Mouse (Mus musculus): ENCODE measurements around the gene Pgm2. TPM values are rescaled to one million over a fixed set of nuclear protein-coding genes. Genes with fewer than 3 reads are reported as not detected.

Pgm2 gene
- polyA plus RNA-seq, 1 experiment from 2014 or later, result 30.8 TPM

DNA sequence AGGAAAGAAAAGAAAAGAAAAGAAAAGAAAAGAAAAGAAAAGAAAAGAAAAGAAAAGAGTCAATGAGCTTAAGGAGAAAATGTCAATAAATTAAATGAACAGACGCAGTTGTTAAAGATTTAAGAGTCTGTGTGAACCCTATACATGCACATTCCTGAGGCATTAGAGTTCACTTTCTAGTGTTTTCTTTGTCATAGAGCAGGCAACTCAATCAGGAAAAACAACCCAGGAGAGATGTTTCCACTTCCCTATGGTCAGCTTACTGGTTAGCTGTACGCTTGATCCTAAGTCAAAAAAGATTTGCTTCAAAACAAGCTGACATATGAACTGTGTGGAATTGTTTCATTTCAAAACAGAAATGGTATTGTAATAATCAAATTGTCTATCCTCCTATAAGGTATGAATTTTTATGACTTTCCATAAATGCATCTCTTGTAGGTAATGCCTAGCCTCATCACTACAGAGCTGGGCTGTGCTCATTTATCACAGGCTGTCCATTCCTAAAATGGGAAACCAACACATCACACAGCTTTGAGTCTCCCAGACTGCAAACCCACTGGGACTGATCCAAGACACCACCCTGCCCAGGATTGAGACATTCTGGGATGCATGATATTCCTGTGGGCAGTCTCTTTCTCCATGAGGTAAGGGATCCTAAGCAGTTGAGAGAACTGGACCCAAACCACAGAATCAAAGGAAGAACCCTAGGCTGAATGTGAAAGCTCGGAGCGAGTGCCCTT, 29.7 kb upstream of the Pgm2 start:
- Histone ChIP-seq H3K27ac (no peak overlapping the region), H3K4me1 (no peaks in the 10 kb centered on the region), H3K9me3 (replicated peaks) (no peaks in the 10 kb centered on the region), H3K9ac (no peak overlapping the region), H3K27me3 (no peaks in the 10 kb centered on the region), H3K36me3 (ENCODE audit: poor library complexity, severe bottlenecking) (no peaks in the 10 kb centered on the region), H3K4me3 (no peak overlapping the region), H3K4me2 (no peak overlapping the region)
- no peak for ATAC-seq
- WGBS, result 86% methylated on average over 4 of the region's 4 CpGs

DNA sequence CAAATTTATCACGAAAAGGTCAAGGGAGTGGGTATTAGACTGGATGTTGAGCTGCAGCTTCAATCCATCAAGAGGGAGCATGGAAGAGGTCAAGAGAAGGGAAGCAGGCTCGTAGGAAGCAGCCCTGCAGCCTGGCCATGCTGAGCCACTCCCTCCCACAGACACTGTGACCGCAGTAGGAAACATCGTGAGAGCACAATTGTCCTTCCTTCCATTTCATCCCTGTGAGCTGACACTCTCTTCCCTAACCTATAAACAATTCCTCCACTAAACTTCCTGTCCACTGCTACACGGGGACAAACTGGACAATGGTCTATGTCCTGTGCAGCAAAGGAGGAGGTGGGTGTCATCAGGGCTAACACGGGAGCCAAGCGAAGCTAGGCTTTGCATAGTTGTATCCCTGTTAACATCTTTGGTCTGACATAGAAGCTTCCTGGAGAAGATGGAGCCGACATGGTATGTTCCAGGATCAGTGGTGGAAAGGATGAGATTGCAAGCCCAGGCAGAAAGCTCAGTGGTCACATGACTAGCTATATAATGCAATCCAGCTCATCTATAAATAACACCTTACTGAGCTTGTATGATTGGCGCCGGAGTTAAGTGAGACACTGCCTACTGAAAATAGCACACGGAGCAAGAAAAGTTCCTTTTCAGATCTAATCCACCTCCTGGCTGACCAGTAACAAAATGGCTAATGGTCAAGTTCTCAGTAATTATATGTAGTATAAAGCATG, 29.0 kb upstream of the Pgm2 start:
- no peak overlapping the region for H3K4me3 ChIP-seq
- no peaks in the 10 kb centered on the region for H3K4me1 ChIP-seq
- no peak for ATAC-seq
- no peak overlapping the region for H3K27ac ChIP-seq
- H3K9me3 ChIP-seq (replicated peaks), result no peaks in the 10 kb centered on the region
- 89% methylated on average over 11 of the region's 11 CpGs for WGBS
- H3K9ac ChIP-seq, result no peak overlapping the region
- no peak overlapping the region for H3K4me2 ChIP-seq
- H3K27me3 ChIP-seq, result no peaks in the 10 kb centered on the region
- no peaks in the 10 kb centered on the region for H3K36me3 ChIP-seq (ENCODE audit: poor library complexity, severe bottlenecking)

DNA sequence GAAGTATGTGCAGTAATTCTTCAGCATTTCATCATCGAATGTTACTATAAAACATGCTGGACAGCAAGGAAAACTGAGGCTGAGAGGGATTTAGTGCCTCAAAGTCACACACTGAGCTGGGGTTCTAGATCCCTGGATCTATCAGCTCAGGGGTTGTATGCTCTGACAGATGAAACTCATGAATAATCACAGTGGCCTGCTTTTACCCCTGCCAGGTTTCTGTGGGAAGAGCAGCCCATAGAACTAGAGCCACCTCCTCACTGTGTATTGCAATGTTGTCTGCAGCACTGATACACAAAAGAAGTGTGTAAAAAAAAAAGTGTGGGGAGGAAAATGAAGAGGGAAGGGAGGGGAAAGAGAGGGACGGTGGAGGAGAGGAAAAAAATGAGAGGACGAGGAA, 28.3 kb upstream of the Pgm2 start:
- Histone ChIP-seq H3K4me3 (no peak overlapping the region), H3K9me3 (replicated peaks) (no peaks in the 10 kb centered on the region), H3K9ac (no peak overlapping the region), H3K36me3 (ENCODE audit: poor library complexity, severe bottlenecking) (no peaks in the 10 kb centered on the region), H3K27me3 (no peaks in the 10 kb centered on the region), H3K27ac (no peak overlapping the region), H3K4me1 (no peaks in the 10 kb centered on the region), H3K4me2 (no peak overlapping the region)
- WGBS, result 82% methylated on average over 3 of the region's 3 CpGs
- ATAC-seq, result no peak

GRCm38 (mm10) chr5:64065497-64066046, 27.2 kb upstream of the Pgm2 start:
- 83% methylated on average over 6 of the region's 6 CpGs for WGBS
- Histone ChIP-seq H3K27ac (no peak overlapping the region), H3K4me2 (no peak overlapping the region), H3K4me1 (no peaks in the 10 kb centered on the region), H3K27me3 (no peaks in the 10 kb centered on the region), H3K4me3 (no peak overlapping the region), H3K9me3 (replicated peaks) (no peaks in the 10 kb centered on the region), H3K36me3 (ENCODE audit: poor library complexity, severe bottlenecking) (no peaks in the 10 kb centered on the region), H3K9ac (no peak overlapping the region)
- no peak for ATAC-seq

DNA sequence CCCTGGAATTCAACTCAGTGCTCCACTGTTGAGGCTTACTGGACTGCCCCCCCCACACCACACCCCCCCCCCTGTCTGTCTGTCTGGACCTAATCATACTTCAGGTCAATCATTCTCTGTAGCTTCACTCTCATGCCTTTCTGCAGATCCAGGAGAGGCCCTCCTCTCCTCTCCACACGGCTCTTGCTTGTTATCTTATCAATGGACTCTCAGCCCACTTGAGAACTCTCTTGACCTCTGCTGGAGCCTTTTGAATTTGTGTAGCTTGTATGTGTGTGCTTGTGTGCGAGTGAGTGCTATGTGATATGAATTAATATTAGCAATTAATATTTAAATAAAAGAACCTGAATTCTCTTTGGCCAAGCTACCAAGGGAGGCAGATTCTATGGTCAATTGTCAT, 26.6 kb upstream of the Pgm2 start:
- no peak overlapping the region for H3K4me2 ChIP-seq
- no peaks in the 10 kb centered on the region for H3K9me3 ChIP-seq (replicated peaks)
- no peak overlapping the region for H3K9ac ChIP-seq
- H3K4me3 ChIP-seq, result no peak overlapping the region
- ATAC-seq, result no peak
- H3K27ac ChIP-seq, result no peak overlapping the region
- H3K27me3 ChIP-seq, result no peaks in the 10 kb centered on the region
- no peaks in the 10 kb centered on the region for H3K4me1 ChIP-seq
- WGBS, result 63% methylated on average over 2 of the region's 2 CpGs
- H3K36me3 ChIP-seq (ENCODE audit: poor library complexity, severe bottlenecking), result no peaks in the 10 kb centered on the region

DNA sequence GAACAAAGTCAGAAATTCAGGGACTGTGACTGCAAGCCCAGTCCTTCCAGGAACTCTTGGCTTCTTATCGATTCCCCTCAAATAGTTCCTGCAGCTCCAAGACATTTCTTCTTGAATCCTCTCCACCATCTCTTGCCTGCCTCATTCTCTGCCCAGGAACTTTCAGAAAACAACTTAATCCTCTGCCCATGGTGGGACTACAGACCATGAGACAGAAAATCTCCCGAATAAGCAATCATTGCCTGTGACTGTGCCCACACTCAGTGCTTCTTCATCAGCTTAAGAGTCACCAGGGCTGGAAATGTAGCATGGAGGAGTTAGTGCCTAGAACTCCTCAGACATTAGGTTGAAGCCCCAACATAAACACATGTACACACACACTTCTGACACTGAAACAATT, 25.2 kb upstream of the Pgm2 start:
- 90% methylated on average over 2 of the region's 2 CpGs for WGBS
- Histone ChIP-seq H3K27ac (no peak overlapping the region), H3K4me3 (no peak overlapping the region), H3K27me3 (no peaks in the 10 kb centered on the region), H3K36me3 (ENCODE audit: poor library complexity, severe bottlenecking) (no peaks in the 10 kb centered on the region), H3K9me3 (replicated peaks) (no peaks in the 10 kb centered on the region), H3K4me1 (no peaks in the 10 kb centered on the region), H3K9ac (no peak overlapping the region), H3K4me2 (no peak overlapping the region)
- ATAC-seq, result no peak

DNA sequence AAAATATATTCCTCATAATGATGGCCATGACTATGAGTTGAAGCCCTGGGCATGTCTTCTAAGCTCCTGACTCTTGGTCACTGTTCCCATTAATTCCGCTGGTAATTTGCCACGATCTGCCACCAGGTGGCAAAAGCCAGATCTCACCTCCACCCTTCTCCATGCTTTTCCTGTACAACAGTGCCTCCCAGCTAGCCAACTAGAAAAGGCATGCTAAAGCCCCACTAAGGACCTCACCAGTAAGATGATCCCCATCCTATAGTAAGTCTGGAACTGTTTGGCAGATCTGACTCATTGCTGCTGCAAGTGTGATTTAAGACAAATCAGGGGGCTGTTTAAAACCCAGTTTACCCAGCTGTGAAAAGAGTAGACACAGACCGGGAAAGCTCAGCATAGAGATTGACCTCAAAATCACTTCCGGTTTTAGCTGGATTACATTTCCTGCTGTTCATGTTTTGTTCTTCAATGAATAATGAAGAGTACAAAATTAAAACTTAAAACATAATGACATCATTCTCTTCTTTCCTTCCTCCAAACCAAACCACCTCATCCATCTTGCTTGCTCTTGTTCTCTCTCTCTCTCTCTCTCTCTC, 22.6 kb upstream of the Pgm2 start:
- Histone ChIP-seq H3K36me3 (ENCODE audit: poor library complexity, severe bottlenecking) (no peaks in the 10 kb centered on the region), H3K9ac (no peak overlapping the region), H3K27ac (no peak overlapping the region), H3K4me1 (no peaks in the 10 kb centered on the region), H3K4me3 (no peak overlapping the region), H3K27me3 (no peaks in the 10 kb centered on the region), H3K9me3 (replicated peaks) (no peaks in the 10 kb centered on the region), H3K4me2 (no peak overlapping the region)
- WGBS, result 29% methylated on average over 4 of the region's 4 CpGs
- ATAC-seq, result peak; percentile 63; the same call in 1 of the 2 replicates

- Histone ChIP-seq H3K36me3 (ENCODE audit: poor library complexity, severe bottlenecking) (no peaks in the 10 kb centered on the region), H3K27ac (no peak overlapping the region), H3K27me3 (no peaks in the 10 kb centered on the region), H3K4me1 (no peaks in the 10 kb centered on the region), H3K9me3 (replicated peaks) (no peaks in the 10 kb centered on the region), H3K9ac (no peak overlapping the region), H3K4me2 (no peak overlapping the region), H3K4me3 (no peak overlapping the region)
- 73% methylated on average over 2 of the region's 2 CpGs for WGBS
- no peak for ATAC-seq
These were observed 21.8 kb upstream of the Pgm2 start for GRCm38 (mm10) chr5:64070742-64071476.

DNA sequence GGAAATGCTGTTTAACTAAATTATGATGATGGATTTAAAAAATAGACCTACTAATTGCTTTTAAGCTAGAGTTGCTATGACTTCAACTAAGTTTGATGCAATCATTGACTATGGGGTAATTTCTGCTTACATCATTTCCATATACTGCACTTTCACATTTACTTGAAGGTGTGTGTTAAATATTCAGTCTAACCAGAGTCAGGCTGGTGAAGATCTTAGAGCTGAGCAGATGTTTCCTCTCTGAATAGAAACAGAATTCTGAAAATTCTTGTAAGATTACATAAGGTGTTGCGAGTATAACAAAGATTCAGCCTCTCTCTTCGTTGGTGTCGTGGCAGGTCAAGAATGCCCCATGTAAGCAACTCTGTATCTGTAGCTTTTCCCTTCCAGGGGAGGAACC, 18.3 kb upstream of the Pgm2 start:
- Histone ChIP-seq H3K27me3 (no peaks in the 10 kb centered on the region), H3K4me2 (no peak overlapping the region), H3K27ac (no peak overlapping the region), H3K9ac (no peak overlapping the region), H3K4me1 (no peaks in the 10 kb centered on the region; the same call in 1 of the 2 replicates), H3K4me3 (no peak overlapping the region), H3K9me3 (replicated peaks) (no peaks in the 10 kb centered on the region), H3K36me3 (ENCODE audit: poor library complexity, severe bottlenecking) (no peaks in the 10 kb centered on the region)
- no peak for ATAC-seq
- WGBS, result 90% methylated on average over 3 of the region's 3 CpGs

DNA sequence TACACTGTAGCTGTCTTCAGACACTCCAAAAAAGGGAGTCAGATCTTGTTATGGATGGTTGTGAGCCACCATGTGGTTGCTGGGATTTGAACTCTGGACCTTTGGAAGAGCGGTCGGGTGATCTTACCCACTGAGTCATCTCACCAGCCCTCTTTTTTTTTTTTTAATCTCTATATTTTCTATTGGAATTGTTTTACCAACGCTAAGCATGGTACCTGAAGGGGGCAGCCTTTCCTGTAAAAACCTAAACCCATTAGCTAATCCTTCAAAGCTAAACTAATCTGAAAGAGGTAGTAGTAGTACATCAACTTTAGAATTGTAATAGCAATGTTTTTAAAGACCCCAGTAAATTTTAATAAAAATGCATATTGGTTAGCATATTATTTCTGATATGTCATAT, 17.2 kb upstream of the Pgm2 start:
- H3K9me3 ChIP-seq (replicated peaks), result no peaks in the 10 kb centered on the region
- no peak for ATAC-seq
- H3K4me1 ChIP-seq, result no peaks in the 10 kb centered on the region; the same call in 1 of the 2 replicates
- WGBS, result 61% methylated on average over 3 of the region's 3 CpGs
- H3K27me3 ChIP-seq, result no peaks in the 10 kb centered on the region
- no peak overlapping the region for H3K9ac ChIP-seq
- H3K4me2 ChIP-seq, result no peak overlapping the region
- no peak overlapping the region for H3K27ac ChIP-seq
- H3K36me3 ChIP-seq (ENCODE audit: poor library complexity, severe bottlenecking), result no peaks in the 10 kb centered on the region
- no peak overlapping the region for H3K4me3 ChIP-seq

GRCm38 (mm10) chr5:64077353-64077752, 15.4 kb upstream of the Pgm2 start:
- H3K27ac ChIP-seq, result no peak overlapping the region
- H3K4me2 ChIP-seq, result no peak overlapping the region
- no peak overlapping the region for H3K9ac ChIP-seq
- H3K4me1 ChIP-seq, result no peaks in the 10 kb centered on the region; the same call in 1 of the 2 replicates
- no peaks in the 10 kb centered on the region for H3K36me3 ChIP-seq (ENCODE audit: poor library complexity, severe bottlenecking)
- ATAC-seq, result no peak
- no peaks in the 10 kb centered on the region for H3K27me3 ChIP-seq
- H3K4me3 ChIP-seq, result no peak overlapping the region
- no peaks in the 10 kb centered on the region for H3K9me3 ChIP-seq (replicated peaks)
- WGBS, result 81% methylated on average over 4 of the region's 4 CpGs
